Mouse (Mus musculus) MEL (cell line): ENCODE measurements around the gene Kif5c.

ENCODE experiments used
- CTCF ChIP-seq, 3 experiments: IDR thresholded peaks in 2 of 3; conservative IDR thresholded peaks in 1 of 3; 2 replicates each; pipeline ENCODE4 v1.5.1; 2011 to 2012; ENCODE audit warnings: low read length in 3 of 3, low read depth in 2 of 3, mild to moderate bottlenecking in 2 of 3, improper control_type of control experiment in 1 of 3, inconsistent platforms in 1 of 3, mixed read lengths in 1 of 3, moderate library complexity in 1 of 3; ENCODE audit not compliant: control insufficient read depth in 1 of 3, insufficient read depth in 1 of 3, poor library complexity in 1 of 3, severe bottlenecking in 1 of 3
- EP300 ChIP-seq, 2 experiments: IDR thresholded peaks; 2 replicates each; pipeline ENCODE4 v1.6.1; 2011; ENCODE audit warnings: improper control_type of control experiment in 2 of 2, low read length in 2 of 2, low read depth in 1 of 2, mild to moderate bottlenecking in 1 of 2
- ETS1 ChIP-seq: IDR thresholded peaks from 2 replicates; pipeline ENCODE4 v1.6.1; 2012; ENCODE audit warnings: low read depth, mild to moderate bottlenecking, inconsistent platforms, low read length, improper control_type of control experiment, moderate library complexity
- GABPA ChIP-seq: IDR thresholded peaks from 2 replicates; pipeline ENCODE4 v1.6.1; 2012; ENCODE audit warnings: low read depth, mild to moderate bottlenecking, inconsistent platforms, low read length, improper control_type of control experiment, moderate library complexity
- MAFK ChIP-seq: IDR thresholded peaks from 2 replicates; pipeline ENCODE4 v1.6.1; 2011; ENCODE audit warnings: low read depth, mild to moderate bottlenecking, low read length, improper control_type of control experiment, borderline replicate concordance
- POLR2A ChIP-seq, 2 experiments: IDR thresholded peaks; 2 replicates each; pipeline ENCODE4 v1.6.1; 2011 to 2012; ENCODE audit warnings: low read length in 2 of 2, mild to moderate bottlenecking in 2 of 2, control low read depth in 1 of 2, improper control_type of control experiment in 1 of 2, low read depth in 1 of 2, moderate library complexity in 1 of 2; ENCODE audit not compliant: control insufficient read depth in 1 of 2, insufficient read depth in 1 of 2, poor library complexity in 1 of 2
- UBTF ChIP-seq: IDR thresholded peaks from 2 replicates; pipeline ENCODE4 v1.6.1; 2012; ENCODE audit warnings: low read depth, mild to moderate bottlenecking, inconsistent platforms, low read length, improper control_type of control experiment, moderate library complexity, borderline replicate concordance; ENCODE audit not compliant: insufficient read depth
- ZC3H11A ChIP-seq: IDR thresholded peaks from 2 replicates; pipeline ENCODE4 v1.6.1; 2012; ENCODE audit warnings: low read depth, mild to moderate bottlenecking, inconsistent platforms, low read length, improper control_type of control experiment

DNA sequence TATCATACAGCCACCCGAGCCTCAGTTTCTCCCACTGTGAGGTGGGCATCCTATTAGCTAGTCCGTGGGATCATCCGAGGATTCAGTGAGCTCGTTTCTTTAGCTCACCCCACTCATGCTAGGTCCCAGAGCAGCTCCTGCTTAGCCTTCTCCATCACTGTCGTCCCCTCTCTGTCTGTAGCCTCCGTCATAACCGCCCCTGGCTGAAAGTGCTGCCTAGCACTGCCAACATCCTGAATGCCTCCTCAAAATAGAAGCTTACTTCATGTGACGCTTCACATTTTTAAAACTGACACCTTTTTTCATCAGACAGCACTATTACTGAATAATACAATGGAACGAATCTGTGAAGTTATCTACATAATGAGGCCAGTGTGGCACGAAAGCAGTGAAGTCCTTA, 30.1 kb downstream of the Kif5c start:
- TF ChIP-seq ETS1 (no peak), EP300 (IDR thresholded peaks at IDR 0.05; ENCODE audit: low read depth in 1 of 2, low read length in 2 of 2) (no peak), POLR2A (IDR thresholded peaks at IDR 0.05; ENCODE audit: control insufficient read depth in 1 of 2, insufficient read depth in 1 of 2, low read depth in 1 of 2, low read length in 2 of 2, poor library complexity in 1 of 2) (no peak), GABPA (no peak), ZC3H11A (no peak), UBTF (no peak), MAFK (no peak), CTCF (IDR thresholded peaks at IDR 0.05 in 2 of 3, conservative IDR thresholded peaks at IDR 0.05 in 1 of 3; ENCODE audit: control insufficient read depth in 1 of 3, insufficient read depth in 1 of 3, low read depth in 2 of 3, low read length in 3 of 3, poor library complexity in 1 of 3, severe bottlenecking in 1 of 3) (no peak)
